Mouse (Mus musculus): ENCODE results near the gene Ppfia3. TPM values are rescaled to one million over a fixed set of nuclear protein-coding genes. Genes with fewer than 3 reads are reported as not detected.
A peak's percentile ranks its signal among the peaks of the same experiment; 100 is the strongest.

The Ppfia3 gene
- polyA plus RNA-seq, 1 experiment from 2014 or later = 4.8 TPM

DNA sequence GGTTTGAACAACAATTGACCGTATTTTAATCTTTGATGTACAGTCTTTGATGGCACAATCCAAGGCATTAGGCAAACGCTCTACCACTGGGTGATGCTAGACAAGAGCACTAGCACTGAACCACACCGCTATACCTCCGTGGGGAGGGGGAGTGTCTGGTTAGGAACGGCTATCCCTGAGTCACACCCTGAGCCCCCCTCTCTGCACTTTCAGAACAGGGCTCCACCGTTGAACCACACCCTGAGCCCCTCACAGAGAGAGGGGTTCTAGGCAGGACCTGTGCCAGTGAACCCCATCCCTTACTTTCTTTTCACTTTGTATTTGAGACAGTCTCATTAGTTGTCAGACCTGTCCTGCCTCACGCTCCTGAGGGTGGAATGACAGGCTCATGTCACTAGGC, 41.5 kb upstream of the Ppfia3 start:
- Histone ChIP-seq H3K36me3 (ENCODE audit: control insufficient read depth, insufficient read depth, low read length) (no peaks in the 10 kb centered on the region), H3K4me2 (ENCODE audit: low read depth, low read length) (no peak overlapping the region), H3K27ac (replicated peaks; ENCODE audit: low read depth, low read length) (no peak overlapping the region), H3K27me3 (replicated peaks; ENCODE audit: control insufficient read depth, insufficient read depth, low read length) (peaks cover 76% of the 10 kb centered on the region), H3K4me1 (ENCODE audit: control insufficient read depth, insufficient read depth, low read length) (peaks cover 10% of the 10 kb centered on the region; the same call in 1 of the 2 replicates), H3K9ac (ENCODE audit: low read depth, low read length) (no peak overlapping the region), H3K9me3 (ENCODE audit: control insufficient read depth, low read length) (no peaks in the 10 kb centered on the region), H3K4me3 (ENCODE audit: low read depth, low read length) (no peak overlapping the region)
- DNase-seq (ENCODE audit: low spot score) (no peak), ATAC-seq (ENCODE audit: low read depth) (no peak)
- 70% methylated on average over 7 of the region's 7 CpGs for WGBS

DNA sequence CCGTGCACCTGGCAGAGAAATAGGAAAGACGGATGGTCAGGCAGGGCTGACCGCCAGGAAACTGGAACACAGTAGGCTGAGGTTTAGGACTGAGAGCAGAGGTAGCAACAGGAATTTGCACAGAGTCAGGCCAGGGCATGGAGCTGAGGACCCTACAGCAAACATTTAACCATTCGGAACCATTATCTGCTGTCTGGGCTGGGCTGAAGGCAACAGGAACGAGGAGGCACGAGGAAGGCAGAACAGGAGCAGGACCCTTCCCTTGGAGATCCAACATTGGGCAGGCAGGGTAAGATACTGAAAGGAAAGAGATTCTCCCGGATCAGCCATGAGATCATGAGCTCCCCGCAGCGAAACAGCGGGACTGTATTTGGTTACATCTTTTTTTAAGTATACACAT, 41.0 kb upstream of the Ppfia3 start:
- Histone ChIP-seq H3K4me2 (ENCODE audit: low read depth, low read length) (no peak overlapping the region), H3K9ac (ENCODE audit: low read depth, low read length) (no peak overlapping the region), H3K4me3 (ENCODE audit: low read depth, low read length) (no peak overlapping the region), H3K27ac (replicated peaks; ENCODE audit: low read depth, low read length) (no peak overlapping the region), H3K4me1 (ENCODE audit: control insufficient read depth, insufficient read depth, low read length) (peaks cover 10% of the 10 kb centered on the region; the same call in 1 of the 2 replicates), H3K36me3 (ENCODE audit: control insufficient read depth, insufficient read depth, low read length) (no peaks in the 10 kb centered on the region), H3K9me3 (ENCODE audit: control insufficient read depth, low read length) (no peaks in the 10 kb centered on the region), H3K27me3 (replicated peaks; ENCODE audit: control insufficient read depth, insufficient read depth, low read length) (peaks cover 71% of the 10 kb centered on the region)
- DNase-seq (ENCODE audit: low spot score) (no peak), ATAC-seq (ENCODE audit: low read depth) (no peak)
- WGBS = 82% methylated on average over 10 of the region's 10 CpGs

DNA sequence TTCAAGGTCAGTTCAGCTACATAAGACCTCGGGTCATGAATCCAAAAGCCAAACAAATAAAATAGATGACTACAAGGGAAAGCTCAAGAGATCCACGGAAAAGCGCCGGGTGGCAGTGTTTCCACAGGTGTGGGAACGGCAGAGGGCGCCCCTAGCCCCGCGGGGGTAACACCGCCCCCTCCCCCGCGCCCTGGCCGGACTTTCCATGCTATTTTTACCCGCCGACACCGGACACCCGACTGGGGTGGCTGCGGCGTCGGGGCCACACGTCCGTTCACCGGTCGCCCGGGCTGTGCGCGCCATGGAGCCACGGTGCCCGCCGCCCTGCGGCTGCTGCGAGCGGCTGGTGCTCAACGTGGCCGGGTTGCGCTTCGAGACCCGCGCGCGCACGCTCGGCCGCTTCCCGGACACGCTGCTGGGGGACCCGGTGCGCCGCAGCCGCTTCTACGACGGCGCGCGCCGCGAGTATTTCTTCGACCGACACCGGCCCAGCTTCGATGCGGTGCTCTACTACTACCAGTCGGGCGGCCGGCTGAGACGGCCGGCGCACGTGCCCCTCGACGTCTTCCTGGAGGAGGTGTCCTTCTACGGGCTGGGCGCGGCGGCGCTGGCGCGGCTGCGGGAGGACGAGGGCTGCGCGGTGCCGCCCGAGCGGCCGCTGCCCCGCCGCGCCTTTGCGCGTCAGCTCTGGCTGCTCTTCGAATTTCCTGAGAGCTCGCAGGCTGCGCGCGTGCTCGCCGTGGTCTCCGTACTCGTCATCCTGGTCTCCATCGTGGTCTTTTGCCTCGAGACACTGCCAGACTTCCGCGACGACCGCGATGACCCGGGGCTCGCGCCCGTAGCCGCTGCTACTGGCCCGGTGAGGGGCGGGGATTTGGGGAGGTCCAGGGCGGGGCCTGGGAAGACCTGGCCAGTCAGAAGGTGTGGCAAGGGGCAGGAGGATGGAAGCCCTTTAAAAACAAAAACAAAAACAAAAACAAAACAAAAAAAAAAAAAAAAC, 39.6 kb upstream of the Ppfia3 start:
- ATAC-seq (ENCODE audit: low read depth) (peak; percentile 8; the same call in 1 of the 2 replicates), DNase-seq (ENCODE audit: low spot score) (peak; percentile 12)
- H3K4me1 ChIP-seq (ENCODE audit: control insufficient read depth, insufficient read depth, low read length) = peaks cover 10% of the 10 kb centered on the region; the same call in 1 of the 2 replicates
- H3K9me3 ChIP-seq (ENCODE audit: control insufficient read depth, low read length) = no peaks in the 10 kb centered on the region
- whole genome bisulfite sequencing = 2% methylated on average over 58 of the region's 114 CpGs
- H3K27ac ChIP-seq (replicated peaks; ENCODE audit: low read depth, low read length) = no peak overlapping the region
- peak overlapping the region; percentile 58 for H3K9ac ChIP-seq (ENCODE audit: low read depth, low read length)
- peak overlapping the region; percentile 64 for H3K4me2 ChIP-seq (ENCODE audit: low read depth, low read length)
- no peaks in the 10 kb centered on the region for H3K36me3 ChIP-seq (ENCODE audit: control insufficient read depth, insufficient read depth, low read length)
- peaks cover 66% of the 10 kb centered on the region for H3K27me3 ChIP-seq (replicated peaks; ENCODE audit: control insufficient read depth, insufficient read depth, low read length)
- peak overlapping the region; percentile 45 for H3K4me3 ChIP-seq (ENCODE audit: low read depth, low read length)

DNA sequence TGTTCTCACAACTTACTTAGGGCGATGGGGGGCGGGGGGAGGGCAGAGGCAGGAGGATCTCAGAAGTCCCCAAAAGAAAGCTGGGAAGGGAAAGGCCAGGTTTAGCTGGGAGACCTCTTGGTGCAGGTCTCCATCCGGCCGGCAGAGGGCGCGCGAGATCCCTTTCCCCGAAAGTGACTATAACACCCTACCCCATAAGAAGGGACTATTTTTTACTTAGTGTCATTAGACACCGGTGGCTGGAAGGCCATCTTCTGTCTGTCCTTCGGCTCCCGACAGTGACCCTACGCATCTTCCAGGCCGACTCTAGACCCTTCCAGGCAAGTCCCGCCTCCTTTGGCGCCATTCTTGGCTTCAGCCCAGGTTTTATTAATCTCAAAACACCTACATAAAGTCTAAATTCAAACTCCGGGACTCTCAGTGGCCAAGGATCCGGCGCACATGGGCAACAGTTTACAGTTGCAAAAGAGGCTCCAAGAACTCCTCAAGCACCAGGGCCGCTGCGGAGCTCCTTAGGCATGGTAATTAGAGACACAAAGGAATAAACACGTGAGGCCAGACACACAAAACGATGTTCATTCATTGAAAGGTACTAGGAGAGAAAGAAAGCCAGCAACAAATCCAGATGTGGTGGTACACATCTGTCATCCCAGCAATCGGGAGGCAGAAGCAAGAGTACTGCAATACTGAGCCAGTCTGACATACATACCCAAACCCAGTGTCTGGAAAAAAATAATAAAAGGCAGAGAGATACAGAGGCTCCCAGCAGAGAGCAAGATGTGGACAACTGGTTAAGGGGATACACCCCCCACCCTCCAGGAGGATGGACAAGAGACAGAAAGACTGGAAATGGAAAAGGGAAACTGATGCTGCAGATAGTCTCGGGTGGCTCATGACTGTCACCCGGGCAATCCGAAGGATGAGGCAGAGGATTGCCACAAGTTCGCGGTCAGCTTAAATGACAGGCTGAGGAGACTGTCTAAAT, 38.6 kb upstream of the Ppfia3 start, which contains the start of gene Kcna7:
Gene Kcna7, plus strand, starts transcription at position 563 of the 985 bp plus-strand sequence.
- DNase-seq (ENCODE audit: low spot score) (peak; percentile 14), ATAC-seq (ENCODE audit: low read depth) (peak; percentile 64; the same call in 1 of the 2 replicates)
- WGBS = 10% methylated on average over 27 of the region's 28 CpGs
- Histone ChIP-seq H3K27me3 (replicated peaks; ENCODE audit: control insufficient read depth, insufficient read depth, low read length) (peaks cover 56% of the 10 kb centered on the region), H3K9ac (ENCODE audit: low read depth, low read length) (peak within 1 kb of the TSS; percentile 58), H3K4me2 (ENCODE audit: low read depth, low read length) (peak within 1 kb of the TSS; percentile 64), H3K27ac (replicated peaks; ENCODE audit: low read depth, low read length) (no peak within 1 kb of the TSS), H3K9me3 (ENCODE audit: control insufficient read depth, low read length) (no peaks in the 10 kb centered on the region), H3K4me1 (ENCODE audit: control insufficient read depth, insufficient read depth, low read length) (peaks cover 10% of the 10 kb centered on the region; the same call in 1 of the 2 replicates), H3K4me3 (ENCODE audit: low read depth, low read length) (peak within 1 kb of the TSS; percentile 45), H3K36me3 (ENCODE audit: control insufficient read depth, insufficient read depth, low read length) (no peaks in the 10 kb centered on the region)

- Histone ChIP-seq H3K4me2 (ENCODE audit: low read depth, low read length) (no peak overlapping the region), H3K9ac (ENCODE audit: low read depth, low read length) (no peak overlapping the region), H3K9me3 (ENCODE audit: control insufficient read depth, low read length) (no peaks in the 10 kb centered on the region), H3K4me3 (ENCODE audit: low read depth, low read length) (no peak overlapping the region), H3K27ac (replicated peaks; ENCODE audit: low read depth, low read length) (no peak overlapping the region), H3K36me3 (ENCODE audit: control insufficient read depth, insufficient read depth, low read length) (no peaks in the 10 kb centered on the region), H3K27me3 (replicated peaks; ENCODE audit: control insufficient read depth, insufficient read depth, low read length) (peaks cover 39% of the 10 kb centered on the region), H3K4me1 (ENCODE audit: control insufficient read depth, insufficient read depth, low read length) (peaks cover 10% of the 10 kb centered on the region; the same call in 1 of the 2 replicates)
- DNase-seq (ENCODE audit: low spot score) (peak; percentile 68), ATAC-seq (ENCODE audit: low read depth) (no peak)
- WGBS = 44% methylated on average over 6 of the region's 6 CpGs
Observed at GRCm38 (mm10) chr7:45403532-45404261, 36.9 kb upstream of the Ppfia3 start.

DNA sequence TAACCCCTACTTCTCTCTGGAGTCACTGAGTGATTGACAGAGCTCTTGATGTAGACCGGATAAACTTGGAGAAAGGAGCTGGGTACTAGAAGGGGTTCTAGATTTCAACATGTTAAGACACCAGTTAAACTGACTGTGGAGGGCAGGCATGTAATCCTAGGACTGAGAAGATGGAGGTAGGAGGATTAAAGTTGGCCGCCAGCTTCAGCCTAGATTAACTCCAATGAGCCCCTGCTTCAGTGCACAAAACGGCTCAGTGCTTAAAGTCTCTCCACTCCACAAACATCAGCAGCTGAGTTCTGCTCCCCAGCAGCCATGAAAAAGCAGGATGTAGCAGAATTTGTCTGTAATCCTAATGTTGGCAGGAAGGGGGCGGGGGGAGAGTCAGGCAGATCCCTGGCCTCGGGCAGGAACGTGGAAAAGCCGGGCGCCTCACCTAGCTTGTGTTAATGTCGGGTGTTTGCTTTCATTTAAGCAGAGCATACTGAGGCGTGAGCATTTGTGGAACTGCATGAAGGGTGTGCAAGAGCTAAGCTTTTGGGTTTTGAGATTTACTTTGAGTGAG, 34.8 kb upstream of the Ppfia3 start:
- Histone ChIP-seq H3K9ac (ENCODE audit: low read depth, low read length) (no peak overlapping the region), H3K4me1 (ENCODE audit: control insufficient read depth, insufficient read depth, low read length) (peaks cover 8% of the 10 kb centered on the region; the same call in 1 of the 2 replicates)

GRCm38 (mm10) chr7:45396787-45397186, 30.0 kb upstream of the Ppfia3 start:
- H3K4me2 ChIP-seq (ENCODE audit: low read depth, low read length) = no peak overlapping the region
- no peak overlapping the region for H3K9ac ChIP-seq (ENCODE audit: low read depth, low read length)
- H3K27ac ChIP-seq (replicated peaks; ENCODE audit: low read depth, low read length) = no peak overlapping the region
- no peaks in the 10 kb centered on the region for H3K9me3 ChIP-seq (ENCODE audit: control insufficient read depth, low read length)
- H3K27me3 ChIP-seq (replicated peaks; ENCODE audit: control insufficient read depth, insufficient read depth, low read length) = no peaks in the 10 kb centered on the region
- H3K4me1 ChIP-seq (ENCODE audit: control insufficient read depth, insufficient read depth, low read length) = peaks cover 10% of the 10 kb centered on the region
- ATAC-seq (ENCODE audit: low read depth) (no peak), DNase-seq (ENCODE audit: low spot score) (no peak)
- H3K36me3 ChIP-seq (ENCODE audit: control insufficient read depth, insufficient read depth, low read length) = peaks cover 16% of the 10 kb centered on the region
- 75% methylated on average over 2 of the region's 2 CpGs for WGBS
- H3K4me3 ChIP-seq (ENCODE audit: low read depth, low read length) = no peak overlapping the region

More for the DNA sequence above, 34.8 kb upstream of the Ppfia3 start:
- DNase-seq (ENCODE audit: low spot score) (no peak), ATAC-seq (ENCODE audit: low read depth) (no peak)
- Histone ChIP-seq H3K36me3 (ENCODE audit: control insufficient read depth, insufficient read depth, low read length) (no peaks in the 10 kb centered on the region), H3K4me2 (ENCODE audit: low read depth, low read length) (no peak overlapping the region), H3K27me3 (replicated peaks; ENCODE audit: control insufficient read depth, insufficient read depth, low read length) (peaks cover 18% of the 10 kb centered on the region), H3K27ac (replicated peaks; ENCODE audit: low read depth, low read length) (no peak overlapping the region), H3K9me3 (ENCODE audit: control insufficient read depth, low read length) (no peaks in the 10 kb centered on the region), H3K4me3 (ENCODE audit: low read depth, low read length) (no peak overlapping the region)
- 56% methylated on average over 10 of the region's 10 CpGs for WGBS

All from embryonic facial prominence, embryonic 14.5 days (tissue).